Mouse (Mus musculus): ENCODE data around the gene Gm29106.
"Not testable (repeated sequence)": the region's sequence is repeated elsewhere in the genome, so short reads cannot be mapped to it uniquely, and the experiment has no call there.

The Gm29106 gene

GRCm38 (mm10) chr1:118176242-118176641 is at the start of gene Gm29106:
Gm29106 (plus strand) TSS chr1:118176542.
- DNase-seq: not testable (repeated sequence)

GRCm38 (mm10) chr1:118228540-118228939 is 52.2 kb downstream of the Gm29106 start:
- no peak for DNase-seq

- no peak for DNase-seq
Observed at GRCm38 (mm10) chr1:118236032-118236431, 59.7 kb downstream of the Gm29106 start.
